Mouse (Mus musculus) midbrain, embryonic 14.5 days (tissue): ENCODE data around the gene Zfp618. TPM values are rescaled to one million over a fixed set of nuclear protein-coding genes. Genes with fewer than 3 reads are reported as not detected.

Source experiments
- ATAC-seq: fragments of 200-750 bp; cut with Nextera tagmentation; 2 replicates; pipeline ENCODE4 v1.8.0; 2017; ENCODE audit warnings: moderate number of reproducible peaks, moderate library complexity; ENCODE audit not compliant: low FRiP score, low TSS enrichment
- DNase-seq: peaks from one replicate; pipeline ENCODE4 v3.0.0-alpha.2; 2015
- H3K27ac ChIP-seq: fragments of 300-500 bp; sonication (generic); replicated peaks from 2 replicates; pipeline ENCODE4 v1.5.1; 2014; ENCODE audit warnings: mild to moderate bottlenecking, low read depth, low read length, moderate library complexity
- H3K27me3 ChIP-seq: fragments of 300-500 bp; sonication (generic); 2 replicates; pipeline ENCODE4 v1.6.1; 2014; ENCODE audit warnings: low read length, control low read depth, mixed read lengths; ENCODE audit not compliant: control insufficient read depth, insufficient read depth
- H3K36me3 ChIP-seq: fragments of 300-500 bp; sonication (generic); 2 replicates; pipeline ENCODE4 v1.6.1; 2014; ENCODE audit warnings: low read length, control low read depth; ENCODE audit not compliant: control insufficient read depth, insufficient read depth
- H3K4me1 ChIP-seq: fragments of 300-500 bp; sonication (generic); 2 replicates; pipeline ENCODE4 v1.6.1; 2014; ENCODE audit warnings: mild to moderate bottlenecking, antibody characterized with exemption, low read length, control low read depth; ENCODE audit not compliant: control insufficient read depth, insufficient read depth
- H3K4me2 ChIP-seq: fragments of 300-500 bp; sonication (generic); 2 replicates; pipeline ENCODE4 v1.6.1; 2014; ENCODE audit warnings: mild to moderate bottlenecking, low read length, moderate library complexity
- H3K4me3 ChIP-seq: fragments of 300-500 bp; sonication (generic); replicated peaks from 2 replicates; pipeline ENCODE4 v1.5.1; 2014; ENCODE audit warnings: low read depth, low read length
- H3K9ac ChIP-seq: fragments of 300-500 bp; sonication (generic); replicated peaks from 2 replicates; pipeline ENCODE4 v1.6.1; 2014; ENCODE audit warnings: mild to moderate bottlenecking, low read length, moderate library complexity
- H3K9me3 ChIP-seq: fragments of 300-500 bp; sonication (generic); 2 replicates; pipeline ENCODE4 v1.6.1; 2016; ENCODE audit warnings: low read length, control low read depth, mixed read lengths; ENCODE audit not compliant: control insufficient read depth
- WGBS: fragments of 180-500 bp; shearing (Covaris S2); extraction: QIAGEN DNeasy Blood & Tissue Kit; methylation state at CpG from one replicate; pipeline ENCODE4 v1.1.7; 2014; 5-methylcytosine and 5-hydroxymethylcytosine counted together
- polyA plus RNA-seq: library from polyadenylated mRNA; unstranded; fragments of >200 nt; fragmentation: Nextera tagmentation; extraction: Ambion mirVana; gene quantifications from 2 replicates; pipeline ENCODE4 v1.2.1, GENCODE M21; 2014

Zfp618 gene
- polyA plus RNA-seq, 1 experiment from 2014 or later: 39.8 TPM

- Histone ChIP-seq H3K9me3 (no peaks in the 10 kb centered on the region), H3K27me3 (no peaks in the 10 kb centered on the region), H3K36me3 (0 out of 2 replicates have a peak, but pooled peaks cover 4% of the 10 kb centered on the region), H3K4me3 (no peak overlapping the region), H3K4me1 (peaks cover 31% of the 10 kb centered on the region), H3K9ac (no peak overlapping the region), H3K27ac (peak overlapping the region; percentile 74; the same call in 1 of the 2 replicates), H3K4me2 (no peak overlapping the region)
- ATAC-seq (no peak), DNase-seq (no peak)
- 96% methylated on average over 4 of the region's 4 CpGs for WGBS
Observed at GRCm38 (mm10) chr4:63058686-63059085, 93.3 kb downstream of the Zfp618 start.

GRCm38 (mm10) chr4:63060358-63060757 is 95.0 kb downstream of the Zfp618 start:
- WGBS: 77% methylated on average over 6 of the region's 6 CpGs

GRCm38 (mm10) chr4:63061411-63061810 is 96.0 kb downstream of the Zfp618 start:
- Histone ChIP-seq H3K4me2 (no peak overlapping the region), H3K4me3 (no peak overlapping the region), H3K4me1 (peaks cover 25% of the 10 kb centered on the region), H3K9ac (no peak overlapping the region), H3K27ac (peak overlapping the region; percentile 52), H3K9me3 (no peaks in the 10 kb centered on the region), H3K27me3 (no peaks in the 10 kb centered on the region), H3K36me3 (0 out of 2 replicates have a peak, but pooled peaks cover 4% of the 10 kb centered on the region)
- DNase-seq (no peak), ATAC-seq (0 out of 2 replicates have a peak, but pooled peaks have one; percentile 22)
- 98% methylated on average over 6 of the region's 6 CpGs for WGBS

More at GRCm38 (mm10) chr4:63060358-63060757, 95.0 kb downstream of the Zfp618 start:
- Histone ChIP-seq H3K4me3 (no peak overlapping the region), H3K9me3 (no peaks in the 10 kb centered on the region), H3K27me3 (no peaks in the 10 kb centered on the region), H3K4me1 (peaks cover 31% of the 10 kb centered on the region), H3K4me2 (no peak overlapping the region), H3K9ac (no peak overlapping the region), H3K36me3 (0 out of 2 replicates have a peak, but pooled peaks cover 4% of the 10 kb centered on the region), H3K27ac (peak overlapping the region; percentile 17; the same call in 1 of the 2 replicates)
- DNase-seq (no peak), ATAC-seq (no peak)

GRCm38 (mm10) chr4:63063360-63063759 is 98.0 kb downstream of the Zfp618 start:
- DNase-seq (no peak), ATAC-seq (no peak)
- 95% methylated on average over 4 of the region's 4 CpGs for WGBS
- no peak overlapping the region for H3K9ac ChIP-seq
- peaks cover 18% of the 10 kb centered on the region for H3K4me1 ChIP-seq
- H3K27ac ChIP-seq: no peak overlapping the region
- no peaks in the 10 kb centered on the region for H3K9me3 ChIP-seq
- H3K27me3 ChIP-seq: no peaks in the 10 kb centered on the region
- H3K36me3 ChIP-seq: 0 out of 2 replicates have a peak, but pooled peaks cover 4% of the 10 kb centered on the region
- no peak overlapping the region for H3K4me2 ChIP-seq
- H3K4me3 ChIP-seq: no peak overlapping the region

GRCm38 (mm10) chr4:63064911-63065310 is 99.5 kb downstream of the Zfp618 start:
- Histone ChIP-seq H3K36me3 (0 out of 2 replicates have a peak, but pooled peaks cover 4% of the 10 kb centered on the region), H3K27ac (no peak overlapping the region), H3K27me3 (no peaks in the 10 kb centered on the region), H3K4me3 (no peak overlapping the region), H3K9ac (no peak overlapping the region), H3K4me2 (no peak overlapping the region), H3K4me1 (peaks cover 16% of the 10 kb centered on the region), H3K9me3 (no peaks in the 10 kb centered on the region)
- WGBS: 95% methylated on average over 9 of the region's 9 CpGs
- DNase-seq (no peak), ATAC-seq (no peak)

- ATAC-seq (no peak), DNase-seq (no peak)
Observed at GRCm38 (mm10) chr4:63066796-63067195, 101.4 kb downstream of the Zfp618 start.

GRCm38 (mm10) chr4:63067822-63068221 is 102.4 kb downstream of the Zfp618 start:
- Histone ChIP-seq H3K4me3 (no peak overlapping the region), H3K27ac (no peak overlapping the region), H3K36me3 (0 out of 2 replicates have a peak, but pooled peaks cover 1% of the 10 kb centered on the region), H3K4me1 (no peaks in the 10 kb centered on the region), H3K27me3 (no peaks in the 10 kb centered on the region), H3K9me3 (no peaks in the 10 kb centered on the region), H3K4me2 (no peak overlapping the region), H3K9ac (no peak overlapping the region)
- 71% methylated on average over 6 of the region's 6 CpGs for WGBS
- DNase-seq (no peak), ATAC-seq (no peak)

More at GRCm38 (mm10) chr4:63066796-63067195, 101.4 kb downstream of the Zfp618 start:
- H3K9ac ChIP-seq: no peak overlapping the region
- H3K27me3 ChIP-seq: no peaks in the 10 kb centered on the region
- WGBS: 94% methylated on average over 4 of the region's 4 CpGs
- H3K36me3 ChIP-seq: 0 out of 2 replicates have a peak, but pooled peaks cover 4% of the 10 kb centered on the region
- H3K27ac ChIP-seq: no peak overlapping the region
- H3K4me1 ChIP-seq: no peaks in the 10 kb centered on the region
- no peak overlapping the region for H3K4me3 ChIP-seq
- no peak overlapping the region for H3K4me2 ChIP-seq
- no peaks in the 10 kb centered on the region for H3K9me3 ChIP-seq

GRCm38 (mm10) chr4:63068499-63069175 is 103.3 kb downstream of the Zfp618 start:
- H3K9me3 ChIP-seq: no peaks in the 10 kb centered on the region
- 94% methylated on average over 12 of the region's 12 CpGs for WGBS
- H3K27me3 ChIP-seq: no peaks in the 10 kb centered on the region
- no peak overlapping the region for H3K4me2 ChIP-seq
- H3K9ac ChIP-seq: no peak overlapping the region
- DNase-seq (no peak), ATAC-seq (no peak)
- H3K36me3 ChIP-seq: no peaks in the 10 kb centered on the region
- no peak overlapping the region for H3K27ac ChIP-seq
- no peaks in the 10 kb centered on the region for H3K4me1 ChIP-seq
- H3K4me3 ChIP-seq: no peak overlapping the region
